Mouse (Mus musculus): ENCODE measurements around the gene Ankrd13a. TPM values are rescaled to one million over a fixed set of nuclear protein-coding genes. Genes with fewer than 3 reads are reported as not detected.

Ankrd13a gene
- polyA plus RNA-seq, 1 experiment from 2014 or later = 44.4 TPM

DNA sequence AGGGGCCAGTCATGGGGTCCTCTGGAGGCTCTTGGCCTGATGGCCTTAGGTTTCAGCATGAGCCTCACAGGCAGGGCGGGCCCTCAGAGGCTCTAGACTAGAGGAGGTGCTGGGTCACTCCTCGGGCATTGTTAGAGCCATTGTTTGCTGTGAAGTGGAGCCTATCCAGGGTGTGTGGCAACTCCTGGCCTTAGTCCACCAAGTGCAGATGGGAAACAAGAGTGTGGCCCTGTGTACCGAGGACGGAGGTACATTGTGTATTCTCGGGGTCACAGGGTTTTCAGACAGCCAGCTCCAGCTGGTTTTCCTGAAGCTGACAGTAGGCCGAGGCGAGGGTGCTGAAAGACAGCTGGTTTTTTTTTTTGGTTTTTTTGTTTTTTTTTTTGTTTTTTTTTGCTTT is 18.8 kb downstream of the Ankrd13a start:
- H3K36me3 ChIP-seq (replicated peaks) = peaks cover 68% of the 10 kb centered on the region
- peaks cover 28% of the 10 kb centered on the region for H3K4me1 ChIP-seq
- no peak overlapping the region for H3K4me3 ChIP-seq
- DNase-seq (ENCODE audit: low spot score) = no peak
- H3K9me3 ChIP-seq = no peaks in the 10 kb centered on the region
- no peaks in the 10 kb centered on the region for H3K27me3 ChIP-seq (replicated peaks; ENCODE audit: low read depth, poor library complexity, severe bottlenecking)
- 81% methylated on average over 7 of the region's 7 CpGs for WGBS
- H3K27ac ChIP-seq (replicated peaks) = no peak overlapping the region

DNA sequence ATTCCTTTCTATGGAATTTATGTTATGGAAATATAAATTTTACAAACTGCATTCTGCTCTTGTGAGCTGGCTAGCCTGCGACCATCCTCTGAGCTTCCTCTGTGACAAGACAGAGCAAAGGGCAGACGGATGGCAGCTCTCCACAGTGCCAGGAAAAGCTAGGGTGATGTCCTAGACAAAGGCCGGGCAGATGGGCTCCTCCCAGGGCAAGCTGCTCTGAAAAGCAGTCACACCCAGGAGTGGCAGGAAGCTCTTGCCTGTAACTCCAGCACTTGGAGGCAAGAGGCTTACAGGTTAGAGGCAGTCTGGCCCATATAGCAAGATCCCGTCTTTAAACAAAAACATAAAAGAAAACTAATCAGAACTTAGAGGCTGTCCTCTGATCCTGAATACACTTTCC is 20.1 kb downstream of the Ankrd13a start:
- H3K27me3 ChIP-seq (replicated peaks; ENCODE audit: low read depth, poor library complexity, severe bottlenecking) = no peaks in the 10 kb centered on the region
- no peak overlapping the region; the same call in 1 of the 2 replicates for H3K27ac ChIP-seq (replicated peaks)
- H3K4me3 ChIP-seq = no peak overlapping the region
- DNase-seq (ENCODE audit: low spot score) = no peak
- WGBS = 79% methylated on average over 4 of the region's 4 CpGs
- H3K9me3 ChIP-seq = no peaks in the 10 kb centered on the region
- peaks cover 28% of the 10 kb centered on the region for H3K4me1 ChIP-seq
- peaks cover 68% of the 10 kb centered on the region for H3K36me3 ChIP-seq (replicated peaks)

DNA sequence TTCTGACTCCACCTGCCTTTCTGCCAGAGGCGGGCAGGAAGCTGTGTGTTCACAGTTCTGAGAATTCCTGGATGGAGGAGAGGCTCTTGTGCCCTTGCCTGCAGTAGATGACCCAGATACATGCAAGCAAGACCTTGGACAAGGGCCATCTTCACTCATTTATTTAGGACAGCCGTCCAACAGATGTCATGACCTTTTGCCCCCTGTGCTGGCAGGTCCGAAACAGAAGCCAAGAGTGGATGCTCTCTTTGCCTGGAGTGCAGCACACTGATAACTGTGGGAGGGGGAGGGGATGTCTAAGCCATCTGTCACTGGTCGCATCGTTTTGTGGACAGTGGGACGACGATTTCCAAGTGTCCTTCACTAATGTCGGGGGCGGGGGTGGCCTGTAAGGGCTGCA is 20.8 kb downstream of the Ankrd13a start:
- peaks cover 28% of the 10 kb centered on the region for H3K4me1 ChIP-seq
- no peak overlapping the region; the same call in 1 of the 2 replicates for H3K27ac ChIP-seq (replicated peaks)
- H3K9me3 ChIP-seq = no peaks in the 10 kb centered on the region
- no peak for DNase-seq (ENCODE audit: low spot score)
- WGBS = 44% methylated on average over 9 of the region's 9 CpGs
- peaks cover 72% of the 10 kb centered on the region for H3K36me3 ChIP-seq (replicated peaks)
- H3K27me3 ChIP-seq (replicated peaks; ENCODE audit: low read depth, poor library complexity, severe bottlenecking) = no peaks in the 10 kb centered on the region
- H3K4me3 ChIP-seq = no peak overlapping the region

DNA sequence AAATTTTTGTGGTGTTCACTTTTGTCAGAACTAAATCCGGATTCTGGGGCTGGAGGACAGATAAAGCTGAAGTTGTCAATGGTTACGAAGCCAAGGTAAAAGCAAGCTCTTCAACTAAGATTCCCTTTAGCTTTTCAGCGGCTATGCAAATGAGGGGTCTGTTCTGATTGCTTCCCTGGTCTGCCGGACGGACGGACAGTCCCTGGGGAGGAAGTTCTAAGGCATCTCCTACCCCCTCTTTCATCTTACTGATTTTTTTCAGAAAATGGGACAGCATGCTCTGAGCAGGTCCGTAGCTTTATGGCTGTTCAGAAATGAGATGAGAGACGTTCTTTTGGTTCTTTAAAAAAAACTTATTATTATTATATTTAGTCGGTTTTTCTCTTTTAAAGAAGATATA is 21.2 kb downstream of the Ankrd13a start:
- no peak for DNase-seq (ENCODE audit: low spot score)
- H3K4me3 ChIP-seq = no peak overlapping the region
- H3K4me1 ChIP-seq = peaks cover 28% of the 10 kb centered on the region
- no peaks in the 10 kb centered on the region for H3K9me3 ChIP-seq
- peaks cover 73% of the 10 kb centered on the region for H3K36me3 ChIP-seq (replicated peaks)
- WGBS = 67% methylated on average over 9 of the region's 9 CpGs
- no peak overlapping the region for H3K27ac ChIP-seq (replicated peaks)
- H3K27me3 ChIP-seq (replicated peaks; ENCODE audit: low read depth, poor library complexity, severe bottlenecking) = no peaks in the 10 kb centered on the region

DNA sequence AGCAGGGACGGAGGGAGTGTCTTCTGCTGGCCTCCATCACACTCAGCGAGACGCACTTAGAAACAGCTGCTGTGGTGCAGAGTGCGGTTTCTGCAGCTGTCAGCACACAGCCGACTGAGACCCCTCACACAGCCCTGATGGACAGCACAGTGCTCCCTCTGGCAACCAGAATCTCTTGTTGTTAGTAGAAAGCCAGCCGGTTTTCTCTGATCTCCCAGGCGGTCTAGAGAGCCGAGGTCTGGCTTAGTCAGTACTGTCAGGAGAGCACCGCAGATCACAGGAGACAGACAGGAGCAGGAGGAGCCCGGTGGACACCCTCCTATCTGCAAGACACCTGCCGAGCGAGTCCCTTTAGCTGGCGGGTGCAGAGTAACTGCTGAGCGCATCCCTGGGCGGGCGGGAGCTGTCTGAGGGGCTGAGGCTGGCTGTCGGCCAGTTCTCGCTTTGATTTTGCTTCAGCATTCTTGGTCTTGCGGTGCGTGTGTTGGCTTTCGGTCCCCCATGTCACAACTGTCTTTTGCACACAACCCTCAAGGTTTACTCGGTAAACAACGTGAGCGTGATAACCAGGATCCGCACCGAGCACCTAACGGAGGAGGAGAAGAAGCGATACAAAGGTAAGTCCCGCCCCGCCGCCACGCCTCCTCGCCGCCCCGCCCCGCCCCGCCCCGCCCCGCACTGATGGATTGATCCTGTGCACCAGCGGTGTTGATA is 22.0 kb downstream of the Ankrd13a start:
- Histone ChIP-seq H3K27me3 (replicated peaks; ENCODE audit: low read depth, poor library complexity, severe bottlenecking) (no peaks in the 10 kb centered on the region), H3K4me1 (peaks cover 34% of the 10 kb centered on the region), H3K36me3 (replicated peaks) (peaks cover 72% of the 10 kb centered on the region), H3K27ac (replicated peaks) (peak overlapping the region; percentile 61), H3K4me3 (peak overlapping the region; percentile 58), H3K9me3 (no peaks in the 10 kb centered on the region)
- DNase-seq (ENCODE audit: low spot score) = peak; percentile 54
- WGBS = 6% methylated on average over 40 of the region's 40 CpGs

DNA sequence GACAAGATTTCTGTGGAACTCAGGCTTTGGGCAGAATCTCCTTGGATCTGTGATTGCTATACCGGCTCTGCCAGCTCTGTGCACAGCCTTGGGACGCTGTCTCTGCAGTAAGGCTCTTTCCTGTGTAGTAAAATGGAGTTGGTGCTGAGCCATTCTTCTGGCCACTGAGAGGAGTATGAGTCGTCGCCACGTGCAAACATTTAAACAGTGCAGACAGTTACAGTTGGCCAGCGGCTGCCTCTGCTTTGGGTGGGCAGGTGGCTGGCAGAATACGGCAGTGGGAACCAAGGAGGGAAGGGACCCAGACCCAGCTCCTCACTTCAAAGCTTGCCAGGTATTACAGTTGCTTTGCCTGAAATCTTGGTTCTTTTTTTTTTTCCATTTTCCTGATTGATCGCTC is 22.8 kb downstream of the Ankrd13a start:
- Histone ChIP-seq H3K4me3 (0 out of 2 replicates have a peak overlapping the region, but pooled peaks have one; percentile 58), H3K27ac (replicated peaks) (no peak overlapping the region), H3K36me3 (replicated peaks) (peaks cover 72% of the 10 kb centered on the region), H3K27me3 (replicated peaks; ENCODE audit: low read depth, poor library complexity, severe bottlenecking) (no peaks in the 10 kb centered on the region), H3K9me3 (no peaks in the 10 kb centered on the region), H3K4me1 (peaks cover 37% of the 10 kb centered on the region)
- no peak for DNase-seq (ENCODE audit: low spot score)
- WGBS = 92% methylated on average over 8 of the region's 8 CpGs

DNA sequence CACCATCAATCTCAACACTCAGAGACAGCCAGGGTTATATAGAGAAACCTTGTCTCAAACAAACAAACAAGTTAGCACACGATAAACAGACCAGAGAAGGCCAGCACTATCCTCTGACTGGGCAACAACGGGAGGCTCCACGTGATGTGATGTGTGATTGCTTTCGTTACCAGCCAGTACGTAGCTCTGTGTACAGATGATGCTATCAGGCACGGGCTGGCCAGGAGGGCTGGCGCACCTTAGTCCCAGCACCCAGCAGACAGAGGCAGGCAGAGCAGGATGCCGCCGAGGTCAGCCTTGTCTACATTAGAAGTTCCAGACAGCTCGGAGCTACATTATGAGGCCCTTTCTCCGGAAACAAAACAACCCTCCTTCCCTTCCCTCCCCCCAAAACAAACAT is 25.4 kb downstream of the Ankrd13a start:
- 89% methylated on average over 11 of the region's 11 CpGs for WGBS
- H3K36me3 ChIP-seq (replicated peaks) = peaks cover 75% of the 10 kb centered on the region

DNA sequence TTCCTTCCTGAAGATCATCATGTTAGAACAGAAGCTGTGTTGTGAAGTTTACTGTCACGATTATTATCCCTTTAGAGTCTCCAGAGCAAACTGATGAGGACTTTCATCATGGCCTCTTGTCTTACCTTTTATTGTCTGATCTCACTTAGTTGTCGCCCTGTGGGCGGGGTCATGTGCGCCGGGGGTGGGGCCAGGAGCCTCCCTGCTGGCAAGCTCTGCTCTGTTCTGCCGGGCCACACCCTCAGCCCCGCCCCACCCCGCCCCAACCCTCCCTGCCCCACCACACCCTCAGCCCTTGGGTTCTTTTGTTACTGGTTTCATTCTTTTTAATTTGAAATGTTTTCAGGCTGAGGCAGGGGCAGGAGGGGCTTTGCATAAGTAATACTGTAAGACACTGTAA is 26.6 kb downstream of the Ankrd13a start:
- Histone ChIP-seq H3K27me3 (replicated peaks; ENCODE audit: low read depth, poor library complexity, severe bottlenecking) (no peaks in the 10 kb centered on the region), H3K36me3 (replicated peaks) (peaks cover 86% of the 10 kb centered on the region), H3K27ac (replicated peaks) (no peak overlapping the region), H3K9me3 (no peaks in the 10 kb centered on the region), H3K4me1 (peaks cover 26% of the 10 kb centered on the region), H3K4me3 (no peak overlapping the region)
- peak; percentile 49 for DNase-seq (ENCODE audit: low spot score)
- 17% methylated on average over 8 of the region's 8 CpGs for WGBS

More for the DNA sequence above, 25.4 kb downstream of the Ankrd13a start:
- Histone ChIP-seq H3K4me3 (no peak overlapping the region), H3K27me3 (replicated peaks; ENCODE audit: low read depth, poor library complexity, severe bottlenecking) (no peaks in the 10 kb centered on the region), H3K9me3 (no peaks in the 10 kb centered on the region), H3K4me1 (peaks cover 32% of the 10 kb centered on the region), H3K27ac (replicated peaks) (no peak overlapping the region)
- no peak for DNase-seq (ENCODE audit: low spot score)

DNA sequence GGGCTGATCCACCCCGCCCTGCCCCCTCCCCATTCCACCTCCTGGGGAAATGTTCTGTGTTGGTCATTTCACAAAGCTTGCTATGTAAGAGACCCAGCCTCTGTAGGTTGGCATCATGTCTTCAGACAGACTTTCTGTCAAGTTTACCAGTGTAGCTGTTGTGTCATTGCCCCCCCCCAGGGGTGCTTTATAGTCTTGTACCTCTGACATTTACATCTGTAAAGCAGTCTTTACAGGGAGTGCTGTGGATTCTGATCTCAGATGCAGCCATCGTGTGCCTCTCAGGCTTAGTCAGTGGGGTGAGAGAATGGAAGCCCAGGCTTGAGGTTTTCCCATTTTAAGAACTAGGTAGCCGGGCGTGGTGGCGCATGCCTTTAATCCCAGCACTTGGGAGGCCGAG is 27.4 kb downstream of the Ankrd13a start:
- H3K4me3 ChIP-seq = no peak overlapping the region
- no peaks in the 10 kb centered on the region for H3K9me3 ChIP-seq
- DNase-seq (ENCODE audit: low spot score) = no peak
- WGBS = 86% methylated on average over 6 of the region's 6 CpGs
- H3K36me3 ChIP-seq (replicated peaks) = peaks cover 91% of the 10 kb centered on the region
- H3K4me1 ChIP-seq = peaks cover 26% of the 10 kb centered on the region
- H3K27ac ChIP-seq (replicated peaks) = no peak overlapping the region
- H3K27me3 ChIP-seq (replicated peaks; ENCODE audit: low read depth, poor library complexity, severe bottlenecking) = no peaks in the 10 kb centered on the region

DNA sequence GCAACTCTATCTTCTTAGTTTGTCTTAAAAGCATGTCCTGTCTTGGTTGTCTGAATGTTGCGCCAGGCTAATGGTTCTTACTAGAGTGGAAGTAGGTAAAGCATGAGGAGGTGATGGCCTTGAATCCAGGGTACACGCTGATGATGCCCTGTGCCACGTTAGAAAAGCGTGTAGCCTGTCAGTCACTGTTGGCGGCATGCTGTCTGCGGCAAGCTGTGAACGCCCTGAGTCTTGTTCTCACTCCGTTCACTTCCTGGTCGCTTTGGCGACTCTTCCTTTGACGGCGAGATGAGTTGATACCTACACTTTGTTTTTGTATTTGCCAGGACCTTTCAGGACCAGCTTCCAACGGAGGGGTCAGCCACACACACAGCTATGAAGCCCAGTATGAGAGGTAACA is 28.8 kb downstream of the Ankrd13a start:
- H3K27me3 ChIP-seq (replicated peaks; ENCODE audit: low read depth, poor library complexity, severe bottlenecking) = no peaks in the 10 kb centered on the region
- H3K4me3 ChIP-seq = no peak overlapping the region
- H3K27ac ChIP-seq (replicated peaks) = no peak overlapping the region
- H3K9me3 ChIP-seq = no peaks in the 10 kb centered on the region
- H3K36me3 ChIP-seq (replicated peaks) = peaks cover 97% of the 10 kb centered on the region
- peaks cover 34% of the 10 kb centered on the region for H3K4me1 ChIP-seq
- WGBS = 93% methylated on average over 13 of the region's 13 CpGs
- no peak for DNase-seq (ENCODE audit: low spot score)

DNA sequence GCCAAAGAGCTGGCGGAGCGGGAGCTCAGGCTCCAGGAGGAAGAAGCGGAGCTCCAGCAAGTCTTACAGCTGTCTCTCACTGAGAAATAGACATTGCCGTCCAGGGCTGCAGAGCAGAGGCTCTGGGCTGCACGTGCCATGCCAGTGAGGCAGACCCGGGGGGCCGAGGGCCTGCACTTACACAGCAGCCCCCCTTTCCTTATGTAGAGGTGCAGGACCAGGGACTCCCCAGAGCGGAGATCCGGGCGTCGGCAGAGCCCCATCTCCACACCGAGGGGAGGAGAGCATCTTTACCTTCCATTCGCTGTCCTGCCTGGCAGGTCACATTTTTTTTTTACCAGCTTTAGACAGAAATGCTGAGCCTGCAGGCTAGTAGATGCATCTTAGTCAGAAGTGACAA is 29.9 kb downstream of the Ankrd13a start:
- 84% methylated on average over 13 of the region's 13 CpGs for WGBS
- Histone ChIP-seq H3K27me3 (replicated peaks; ENCODE audit: low read depth, poor library complexity, severe bottlenecking) (no peaks in the 10 kb centered on the region), H3K27ac (replicated peaks) (no peak overlapping the region), H3K36me3 (replicated peaks) (peaks cover 97% of the 10 kb centered on the region), H3K4me3 (no peak overlapping the region), H3K4me1 (peaks cover 45% of the 10 kb centered on the region), H3K9me3 (no peaks in the 10 kb centered on the region)
- no peak for DNase-seq (ENCODE audit: low spot score)

DNA sequence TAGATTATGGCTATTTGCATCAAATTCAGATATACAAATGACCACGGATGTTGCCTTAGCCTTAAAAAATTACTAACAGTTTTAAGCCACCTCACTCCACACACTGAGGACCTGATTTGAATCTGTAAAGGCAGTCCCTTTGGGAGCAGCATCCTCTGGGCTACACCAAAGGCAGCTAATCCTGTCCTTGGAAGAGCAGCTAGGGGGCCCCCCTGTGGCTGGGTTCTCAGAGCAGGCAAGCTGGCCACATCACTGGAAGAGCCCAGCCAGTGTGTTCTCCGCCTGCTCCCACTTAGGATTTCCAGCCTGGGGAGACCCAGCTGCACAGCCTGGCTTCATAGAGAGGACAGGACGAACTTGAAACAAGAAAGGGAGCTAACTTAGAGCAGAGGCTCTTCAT is 30.5 kb downstream of the Ankrd13a start:
- H3K36me3 ChIP-seq (replicated peaks) = peaks cover 97% of the 10 kb centered on the region
- DNase-seq (ENCODE audit: low spot score) = peak; percentile 46
- H3K9me3 ChIP-seq = no peaks in the 10 kb centered on the region
- H3K27ac ChIP-seq (replicated peaks) = no peak overlapping the region
- H3K4me3 ChIP-seq = no peak overlapping the region
- peaks cover 52% of the 10 kb centered on the region for H3K4me1 ChIP-seq
- 34% methylated on average over 3 of the region's 3 CpGs for whole genome bisulfite sequencing
- no peaks in the 10 kb centered on the region for H3K27me3 ChIP-seq (replicated peaks; ENCODE audit: low read depth, poor library complexity, severe bottlenecking)

DNA sequence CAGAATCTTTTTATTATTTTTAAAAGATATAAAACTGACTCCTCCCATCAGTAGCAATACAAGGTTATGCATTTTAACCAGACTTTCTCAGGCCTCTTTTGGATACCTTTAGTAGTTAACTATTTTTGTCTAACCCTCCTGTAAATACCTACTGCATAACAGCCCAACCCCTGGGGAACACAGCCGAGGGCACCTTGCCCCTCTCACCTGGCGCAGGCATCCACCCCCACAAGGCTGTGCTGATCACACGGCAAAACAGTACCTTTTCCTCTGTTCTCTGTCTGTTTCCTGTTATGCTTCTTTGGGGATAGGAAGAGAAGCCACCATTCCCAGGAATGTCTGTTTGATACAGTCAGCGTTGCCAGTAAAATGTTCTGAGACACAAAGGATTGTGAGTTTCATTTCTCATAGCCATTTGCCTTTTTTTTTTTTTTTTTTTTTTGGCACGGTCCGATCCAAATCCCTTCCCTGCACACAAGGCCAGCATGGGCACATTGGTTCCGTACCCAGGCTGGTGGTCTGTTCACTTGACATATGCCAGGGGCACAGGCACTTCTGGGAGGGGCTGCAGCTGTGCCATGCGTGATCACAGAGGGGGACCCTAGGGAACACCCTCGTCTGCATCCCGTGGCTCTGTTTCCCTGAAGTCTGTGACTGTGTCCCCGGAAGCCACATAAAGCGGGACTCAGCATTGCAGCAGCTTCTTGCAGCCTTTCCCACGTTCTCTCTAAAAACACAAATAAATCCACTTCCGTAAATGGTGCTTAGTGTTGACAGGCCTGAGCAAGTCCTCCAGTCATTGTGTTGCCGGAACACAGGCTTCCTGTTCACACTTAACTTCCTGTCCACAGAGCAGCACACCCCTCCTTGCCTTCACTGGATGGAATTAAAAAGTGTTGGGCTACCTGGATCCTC is 31.2 kb downstream of the Ankrd13a start:
- Histone ChIP-seq H3K27ac (replicated peaks) (no peak overlapping the region), H3K4me3 (no peak overlapping the region), H3K4me1 (peaks cover 52% of the 10 kb centered on the region), H3K27me3 (replicated peaks; ENCODE audit: low read depth, poor library complexity, severe bottlenecking) (no peaks in the 10 kb centered on the region), H3K36me3 (replicated peaks) (peaks cover 98% of the 10 kb centered on the region), H3K9me3 (no peaks in the 10 kb centered on the region)
- WGBS = 76% methylated on average over 15 of the region's 15 CpGs
- no peak for DNase-seq (ENCODE audit: low spot score)

Data from embryonic facial prominence, embryonic 10.5 days (tissue).